Mouse (Mus musculus) C2C12 (cell line): Measurements from ENCODE around the gene Med18.

Experiments
- CTCF ChIP-seq: IDR thresholded peaks from one replicate; pipeline ENCODE4 v1.5.1; 2011; ENCODE audit not compliant: control insufficient read depth, insufficient read depth, insufficient read length
- MYOD1 ChIP-seq: IDR thresholded peaks from one replicate; pipeline ENCODE4 v1.6.1; 2011; ENCODE audit warnings: low read depth; ENCODE audit not compliant: control insufficient read depth, insufficient read length

DNA sequence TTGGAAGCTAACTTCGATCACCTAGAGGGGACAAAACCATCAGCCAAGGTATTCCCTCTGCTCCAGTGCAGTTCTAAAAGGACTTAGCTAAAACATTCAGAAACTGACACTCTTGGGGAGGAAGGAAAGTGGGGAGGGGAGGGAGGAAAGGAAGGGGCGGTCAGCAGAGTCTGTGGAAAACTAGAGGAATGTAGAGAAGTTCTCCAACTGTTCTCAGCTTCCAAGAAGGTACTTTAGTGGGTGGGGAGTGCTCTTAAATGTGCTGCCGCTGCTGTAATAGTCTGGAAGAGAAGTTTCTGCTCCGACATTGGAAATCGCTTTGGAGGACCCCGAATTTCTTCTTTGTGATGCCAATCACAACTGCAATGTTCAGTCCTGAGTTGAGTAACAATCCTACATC, 25.3 kb upstream of the Med18 start:
- TF ChIP-seq MYOD1, result no peak
- no peak for TF ChIP-seq CTCF
